Mouse (Mus musculus) forebrain, embryonic 11.5 days (tissue): ENCODE data around the gene Dab2ip. TPM values are rescaled to one million over a fixed set of nuclear protein-coding genes. Genes with fewer than 3 reads are reported as not detected.

Experiments
- ATAC-seq: fragments of 200-750 bp; cut with Nextera tagmentation; replicated peaks from 2 replicates; pipeline ENCODE4 v1.8.0; 2017; ENCODE audit warnings: moderate TSS enrichment; ENCODE audit not compliant: low FRiP score
- DNase-seq: peaks from one replicate; pipeline ENCODE4 v3.0.0-alpha.2; 2017; ENCODE audit warnings: low spot score
- H3K27ac ChIP-seq: fragments of 300-500 bp; sonication (generic); 2 replicates; pipeline ENCODE4 v1.5.1; 2014; ENCODE audit warnings: low read depth, low read length
- H3K27me3 ChIP-seq: fragments of 300-500 bp; sonication (generic); 2 replicates; pipeline ENCODE4 v1.6.1; 2014; ENCODE audit warnings: mild to moderate bottlenecking, low read length, mixed read lengths; ENCODE audit not compliant: control insufficient read depth, insufficient read depth
- H3K36me3 ChIP-seq: fragments of 300-500 bp; sonication (generic); 2 replicates; pipeline ENCODE4 v1.6.1; 2014; ENCODE audit warnings: mild to moderate bottlenecking, low read length, moderate library complexity, mixed read lengths; ENCODE audit not compliant: control insufficient read depth, insufficient read depth
- H3K4me1 ChIP-seq: fragments of 300-500 bp; sonication (generic); replicated peaks from 2 replicates; pipeline ENCODE4 v1.6.1; 2014; ENCODE audit warnings: low read length, mixed read lengths; ENCODE audit not compliant: control insufficient read depth, insufficient read depth
- H3K4me2 ChIP-seq: fragments of 300-500 bp; sonication (generic); 2 replicates; pipeline ENCODE4 v1.6.1; 2014; ENCODE audit warnings: low read depth, mild to moderate bottlenecking, low read length, moderate library complexity, mixed read lengths; ENCODE audit not compliant: severe bottlenecking
- H3K4me3 ChIP-seq: fragments of 300-500 bp; sonication (generic); 2 replicates; pipeline ENCODE4 v1.5.1; 2014; ENCODE audit warnings: low read depth, low read length
- H3K9ac ChIP-seq: fragments of 300-500 bp; sonication (generic); 2 replicates; pipeline ENCODE4 v1.6.1; 2014; ENCODE audit warnings: low read length
- H3K9me3 ChIP-seq: fragments of 300-500 bp; sonication (generic); 2 replicates; pipeline ENCODE4 v1.6.1; 2016; ENCODE audit warnings: low read length, mixed read lengths; ENCODE audit not compliant: control insufficient read depth
- WGBS: fragments of 180-500 bp; shearing (Covaris S2); extraction: QIAGEN DNeasy Blood & Tissue Kit; methylation state at CpG from one replicate; pipeline ENCODE4 v1.1.7; 2014; 5-methylcytosine and 5-hydroxymethylcytosine counted together
- polyA plus RNA-seq: library from polyadenylated mRNA; unstranded; fragments of >200 nt; fragmentation: Nextera tagmentation; extraction: Ambion mirVana; gene quantifications from 2 replicates; pipeline ENCODE4 v1.2.1, GENCODE M21; 2014

Gene Dab2ip
- polyA plus RNA-seq, 1 experiment from 2014 or later = 51.5 TPM

DNA sequence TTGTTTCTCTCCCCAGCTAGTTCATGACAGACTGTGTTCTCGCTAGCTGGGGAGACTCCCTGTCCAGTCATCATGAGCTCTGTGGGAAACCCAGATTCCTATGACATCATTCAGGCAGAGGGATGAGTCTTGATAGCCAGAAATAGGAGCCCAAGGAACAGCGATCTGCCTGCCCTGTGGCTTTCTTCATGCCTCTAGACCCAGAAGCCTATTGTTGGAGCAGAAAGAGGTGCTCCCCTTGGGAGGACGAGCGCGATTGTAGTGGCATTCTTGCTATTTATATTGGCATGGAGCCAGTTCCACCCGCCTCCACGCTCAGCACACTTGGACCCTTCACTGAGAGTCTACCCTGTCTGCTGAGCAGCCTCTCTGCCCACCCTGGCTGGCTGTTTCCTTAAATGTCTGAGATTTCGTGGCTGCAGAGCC lies 156.7 kb downstream of the Dab2ip start:
- H3K9ac ChIP-seq = no peak overlapping the region
- ATAC-seq (no peak), DNase-seq (no peak)
- H3K4me2 ChIP-seq = no peak overlapping the region
- H3K27ac ChIP-seq = no peak overlapping the region
- H3K4me1 ChIP-seq = no peaks in the 10 kb centered on the region
- no peaks in the 10 kb centered on the region for H3K9me3 ChIP-seq
- no peaks in the 10 kb centered on the region for H3K27me3 ChIP-seq
- peaks cover 9% of the 10 kb centered on the region; the same call in 1 of the 2 replicates for H3K36me3 ChIP-seq
- H3K4me3 ChIP-seq = no peak overlapping the region
- 87% methylated on average over 8 of the region's 8 CpGs for WGBS

- H3K4me2 ChIP-seq = no peak overlapping the region
- ATAC-seq (no peak), DNase-seq (no peak)
- H3K27me3 ChIP-seq = no peaks in the 10 kb centered on the region
- 88% methylated on average over 3 of the region's 3 CpGs for WGBS
- H3K36me3 ChIP-seq = peaks cover 5% of the 10 kb centered on the region; the same call in 1 of the 2 replicates
- no peak overlapping the region for H3K4me3 ChIP-seq
- no peak overlapping the region for H3K9ac ChIP-seq
- H3K4me1 ChIP-seq = no peaks in the 10 kb centered on the region
- no peak overlapping the region for H3K27ac ChIP-seq
- no peaks in the 10 kb centered on the region for H3K9me3 ChIP-seq
Measured at GRCm38 (mm10) chr2:35715485-35715884, 157.4 kb downstream of the Dab2ip start.

DNA sequence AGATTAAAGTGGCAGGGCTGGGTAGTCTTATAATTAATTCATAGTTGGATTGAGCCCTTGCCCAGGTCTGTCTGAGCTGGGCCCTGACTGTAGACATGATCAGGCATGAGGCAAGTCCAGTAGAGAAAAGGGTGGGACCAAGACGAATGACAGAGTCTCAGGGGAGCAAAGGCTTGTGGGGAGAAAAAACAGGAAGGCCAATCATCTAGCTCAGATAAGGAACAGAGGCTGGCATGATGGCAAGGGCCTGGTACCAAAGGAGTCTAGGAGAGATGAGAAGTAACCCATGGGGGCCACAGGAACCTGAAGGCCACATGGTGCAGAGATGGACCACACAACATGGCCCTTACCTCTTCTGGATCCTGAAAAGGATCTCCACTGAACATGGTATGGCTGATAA lies 158.1 kb downstream of the Dab2ip start:
- Histone ChIP-seq H3K36me3 (peaks cover 9% of the 10 kb centered on the region; the same call in 1 of the 2 replicates), H3K9ac (no peak overlapping the region), H3K27me3 (no peaks in the 10 kb centered on the region), H3K4me3 (no peak overlapping the region), H3K9me3 (no peaks in the 10 kb centered on the region), H3K4me2 (no peak overlapping the region), H3K27ac (no peak overlapping the region), H3K4me1 (no peaks in the 10 kb centered on the region)
- 81% methylated on average over 1 of the region's 1 CpGs for WGBS
- ATAC-seq = no peak
- DNase-seq = no peak

- Histone ChIP-seq H3K27me3 (no peaks in the 10 kb centered on the region), H3K9me3 (no peaks in the 10 kb centered on the region), H3K4me1 (no peaks in the 10 kb centered on the region), H3K9ac (no peak overlapping the region), H3K4me3 (no peak overlapping the region), H3K27ac (no peak overlapping the region), H3K4me2 (no peak overlapping the region), H3K36me3 (peaks cover 15% of the 10 kb centered on the region; the same call in 1 of the 2 replicates)
- ATAC-seq (no peak), DNase-seq (no peak)
- WGBS = 89% methylated on average over 5 of the region's 5 CpGs
Measured at GRCm38 (mm10) chr2:35718003-35718500, 160.0 kb downstream of the Dab2ip start.

DNA sequence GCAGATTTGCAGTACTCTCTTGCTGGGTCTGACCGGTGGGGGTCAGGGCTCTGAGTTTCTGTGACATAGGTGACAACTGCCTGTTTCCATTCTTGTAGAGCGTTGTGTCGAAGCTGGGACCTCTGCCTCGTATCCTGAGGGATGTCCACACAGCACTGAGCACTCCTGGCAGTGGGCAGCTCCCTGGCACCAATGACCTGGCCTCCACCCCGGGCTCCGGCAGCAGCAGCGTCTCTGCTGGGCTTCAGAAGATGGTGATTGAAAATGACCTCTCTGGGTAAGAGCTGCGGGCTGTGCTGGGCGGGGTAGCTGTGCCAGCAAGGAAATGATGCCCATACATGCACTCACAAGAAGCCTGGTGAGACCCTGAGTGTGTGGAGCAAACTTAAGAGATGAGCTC lies 160.6 kb downstream of the Dab2ip start:
- H3K4me1 ChIP-seq = no peaks in the 10 kb centered on the region
- no peak for ATAC-seq
- H3K36me3 ChIP-seq = peaks cover 15% of the 10 kb centered on the region; the same call in 1 of the 2 replicates

GRCm38 (mm10) chr2:35719230-35720005 lies 161.4 kb downstream of the Dab2ip start:
- no peak for DNase-seq
- no peak overlapping the region for H3K4me3 ChIP-seq
- H3K27me3 ChIP-seq = no peaks in the 10 kb centered on the region
- no peak for ATAC-seq
- H3K36me3 ChIP-seq = peaks cover 15% of the 10 kb centered on the region; the same call in 1 of the 2 replicates
- no peak overlapping the region for H3K27ac ChIP-seq
- no peak overlapping the region for H3K4me2 ChIP-seq
- H3K9ac ChIP-seq = no peak overlapping the region
- no peaks in the 10 kb centered on the region for H3K4me1 ChIP-seq
- 90% methylated on average over 12 of the region's 12 CpGs for WGBS
- no peaks in the 10 kb centered on the region for H3K9me3 ChIP-seq

More for the DNA sequence above, 160.6 kb downstream of the Dab2ip start:
- DNase-seq = no peak
- 91% methylated on average over 9 of the region's 9 CpGs for WGBS
- Histone ChIP-seq H3K4me2 (no peak overlapping the region), H3K9me3 (no peaks in the 10 kb centered on the region), H3K9ac (no peak overlapping the region), H3K27ac (no peak overlapping the region), H3K4me3 (no peak overlapping the region), H3K27me3 (no peaks in the 10 kb centered on the region)

- no peak overlapping the region for H3K4me3 ChIP-seq
- DNase-seq = no peak
- H3K27ac ChIP-seq = no peak overlapping the region
- H3K4me1 ChIP-seq = no peaks in the 10 kb centered on the region
- no peaks in the 10 kb centered on the region for H3K9me3 ChIP-seq
- ATAC-seq = no peak
- H3K27me3 ChIP-seq = no peaks in the 10 kb centered on the region
- H3K9ac ChIP-seq = no peak overlapping the region
- H3K36me3 ChIP-seq = peaks cover 15% of the 10 kb centered on the region; the same call in 1 of the 2 replicates
- no peak overlapping the region for H3K4me2 ChIP-seq
- WGBS = 97% methylated on average over 11 of the region's 12 CpGs
Measured at GRCm38 (mm10) chr2:35720104-35720503, 162.0 kb downstream of the Dab2ip start.

GRCm38 (mm10) chr2:35720550-35720949 lies 162.5 kb downstream of the Dab2ip start:
- Histone ChIP-seq H3K27me3 (no peaks in the 10 kb centered on the region), H3K27ac (no peak overlapping the region), H3K4me3 (no peak overlapping the region), H3K36me3 (peaks cover 15% of the 10 kb centered on the region; the same call in 1 of the 2 replicates), H3K9me3 (no peaks in the 10 kb centered on the region), H3K9ac (no peak overlapping the region), H3K4me1 (no peaks in the 10 kb centered on the region), H3K4me2 (no peak overlapping the region)
- DNase-seq = no peak
- ATAC-seq = no peak
- WGBS = 86% methylated on average over 13 of the region's 13 CpGs
